Mouse (Mus musculus) G1E (cell line): Measurements from ENCODE around the gene Ankrd10.

Experiments used
- CTCF ChIP-seq: IDR thresholded peaks from 2 replicates; pipeline ENCODE4 v1.5.1; 2012; ENCODE audit warnings: low read depth, low read length, inconsistent platforms, mixed read lengths
- TAL1 ChIP-seq: conservative IDR thresholded peaks from 2 replicates; pipeline ENCODE4 v1.6.1; 2012; ENCODE audit warnings: low read depth, low read length, inconsistent platforms, mixed read lengths

GRCm38 (mm10) chr8:11661969-11662368, 26.4 kb upstream of the Ankrd10 start:
- TF ChIP-seq CTCF (no peak), TAL1 (no peak)
